Mouse (Mus musculus) frontal cortex, postnatal 25 days (tissue): ENCODE data around the gene Fbxl21.

Experiments
- DNase-seq, 2 experiments: peaks; one replicate each; pipeline ENCODE4 v3.0.0; 2022; ENCODE audit warnings: low spot score in 2 of 2

The Fbxl21 gene

DNA sequence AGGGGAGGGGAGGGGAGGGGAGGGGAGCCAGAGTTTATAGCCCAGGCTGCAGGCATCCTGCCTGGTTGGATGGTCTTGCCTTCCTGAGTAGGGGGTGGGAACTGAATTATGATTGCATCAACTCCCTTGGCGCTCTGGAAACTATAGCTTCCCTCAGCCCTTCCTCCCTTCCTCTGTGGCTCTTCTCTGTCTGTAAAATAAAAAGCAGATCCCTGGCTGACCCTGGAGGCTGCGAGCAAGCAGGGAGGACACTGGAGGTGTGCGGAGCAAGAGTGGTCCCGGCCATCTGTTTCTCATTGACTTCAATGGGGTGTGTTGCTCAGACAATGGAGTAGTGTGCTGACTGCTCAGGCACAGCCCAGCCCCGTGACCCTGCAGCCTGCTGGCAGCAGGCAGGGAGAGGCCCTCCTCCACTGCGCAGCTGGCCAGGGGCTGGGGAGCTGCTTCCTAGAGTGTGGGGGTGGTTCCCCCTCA, 59.7 kb downstream of the Fbxl21 start:
- DNase-seq: no peak

DNA sequence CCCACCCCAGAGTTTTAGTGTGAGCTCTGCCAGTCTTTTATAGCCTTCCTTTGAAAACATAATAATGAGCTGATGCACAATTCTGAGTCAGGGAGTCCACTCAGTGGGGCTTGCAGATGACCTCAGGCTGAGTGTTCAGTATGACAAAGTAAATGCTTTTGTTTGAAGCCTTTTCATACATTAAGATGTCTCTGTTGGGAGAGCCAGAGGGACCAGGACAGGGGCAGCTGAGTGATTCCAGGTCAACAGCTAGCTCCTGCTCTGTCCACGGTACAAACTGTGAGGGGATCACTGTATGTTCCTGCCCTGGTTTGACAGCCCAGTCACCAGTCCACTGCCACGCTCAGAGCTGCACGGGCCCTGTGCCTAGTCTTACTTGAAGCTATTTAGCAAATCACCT, 60.4 kb downstream of the Fbxl21 start:
- DNase-seq: no peak

DNA sequence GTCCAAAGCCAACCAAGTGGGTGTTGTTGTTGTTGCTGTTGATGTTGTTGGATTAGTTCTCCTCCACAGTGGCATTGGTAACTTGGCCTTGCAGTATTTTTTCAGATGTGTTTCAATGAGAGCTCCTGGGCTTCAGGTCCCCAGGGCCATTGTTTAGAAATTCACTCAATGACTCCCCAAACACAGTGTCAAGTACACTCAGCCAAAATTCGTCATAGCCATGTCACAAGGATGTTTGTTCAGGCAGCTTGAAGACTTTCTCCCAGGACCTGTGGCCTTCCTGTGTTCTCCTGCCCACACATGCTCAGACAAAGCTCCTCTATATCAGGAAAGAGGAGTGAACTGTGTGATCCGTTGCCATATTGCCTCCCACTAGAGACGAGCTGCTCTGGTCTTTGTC, 63.8 kb downstream of the Fbxl21 start:
- DNase-seq: no peak
